Mouse (Mus musculus): Measurements from ENCODE around the gene Stmnd1. TPM values are rescaled to one million over a fixed set of nuclear protein-coding genes. Genes with fewer than 3 reads are reported as not detected.

Stmnd1 gene
- polyA plus RNA-seq, 1 experiment from 2014 or later = not detected

DNA sequence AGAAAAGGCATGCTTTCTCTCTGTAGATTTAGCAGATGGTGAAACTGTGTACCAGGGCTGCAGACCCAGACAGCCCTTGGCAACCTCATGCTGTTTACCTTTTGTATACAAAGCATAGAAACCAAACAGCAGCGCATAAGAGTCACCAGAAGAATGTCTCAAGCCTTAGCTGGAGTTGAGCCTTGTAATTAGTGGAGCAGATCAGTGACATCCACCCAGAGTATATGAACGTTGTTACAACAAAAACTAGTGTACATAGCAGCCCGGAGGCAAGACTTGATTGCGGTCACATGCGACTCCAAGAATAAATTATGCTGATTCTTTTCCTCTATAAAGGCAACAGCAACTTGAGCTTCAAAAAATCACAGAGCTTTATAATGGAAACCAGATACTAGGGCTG lies 14.9 kb downstream of the Stmnd1 start:
- no peak overlapping the region for H3K27ac ChIP-seq (ENCODE audit: low read depth)
- ATAC-seq (ENCODE audit: insufficient read depth) = no peak
- no peak overlapping the region for H3K4me3 ChIP-seq (ENCODE audit: low read depth, low read length)
- H3K4me2 ChIP-seq = no peak overlapping the region
- no peak for DNase-seq
- H3K4me1 ChIP-seq (ENCODE audit: insufficient read depth) = no peaks in the 10 kb centered on the region
- no peaks in the 10 kb centered on the region for H3K9me3 ChIP-seq (ENCODE audit: low read depth, low read length)
- no peak overlapping the region for H3K9ac ChIP-seq
- WGBS = 80% methylated on average over 5 of the region's 5 CpGs
- H3K27me3 ChIP-seq (ENCODE audit: insufficient read depth, low read length) = no peaks in the 10 kb centered on the region
- no peaks in the 10 kb centered on the region for H3K36me3 ChIP-seq (ENCODE audit: insufficient read depth)
- no peak for TF ChIP-seq CTCF (IDR thresholded peaks at IDR 0.05; ENCODE audit: low read depth)

GRCm38 (mm10) chr13:46290537-46290936 lies 17.0 kb downstream of the Stmnd1 start:
- no peak overlapping the region for H3K27ac ChIP-seq (ENCODE audit: low read depth)
- no peaks in the 10 kb centered on the region for H3K9me3 ChIP-seq (ENCODE audit: low read depth, low read length)
- no peak overlapping the region for H3K4me2 ChIP-seq
- ATAC-seq (ENCODE audit: insufficient read depth) = no peak
- no peaks in the 10 kb centered on the region for H3K27me3 ChIP-seq (ENCODE audit: insufficient read depth, low read length)
- no peak for DNase-seq
- H3K36me3 ChIP-seq (ENCODE audit: insufficient read depth) = no peaks in the 10 kb centered on the region
- no peak for TF ChIP-seq CTCF (IDR thresholded peaks at IDR 0.05; ENCODE audit: low read depth)
- H3K4me3 ChIP-seq (ENCODE audit: low read depth, low read length) = no peak overlapping the region
- 68% methylated on average over 1 of the region's 1 CpGs for WGBS
- H3K9ac ChIP-seq = no peak overlapping the region
- H3K4me1 ChIP-seq (ENCODE audit: insufficient read depth) = no peaks in the 10 kb centered on the region

GRCm38 (mm10) chr13:46294365-46294764 lies 20.8 kb downstream of the Stmnd1 start:
- Histone ChIP-seq H3K9ac (no peak overlapping the region), H3K27me3 (ENCODE audit: insufficient read depth, low read length) (no peaks in the 10 kb centered on the region), H3K36me3 (ENCODE audit: insufficient read depth) (no peaks in the 10 kb centered on the region), H3K4me2 (no peak overlapping the region), H3K27ac (ENCODE audit: low read depth) (no peak overlapping the region), H3K4me3 (ENCODE audit: low read depth, low read length) (no peak overlapping the region), H3K4me1 (ENCODE audit: insufficient read depth) (no peaks in the 10 kb centered on the region), H3K9me3 (ENCODE audit: low read depth, low read length) (no peaks in the 10 kb centered on the region)
- DNase-seq = no peak
- no peak for ATAC-seq (ENCODE audit: insufficient read depth)
- no peak for TF ChIP-seq CTCF (IDR thresholded peaks at IDR 0.05; ENCODE audit: low read depth)

GRCm38 (mm10) chr13:46297701-46298100 lies 24.2 kb downstream of the Stmnd1 start:
- Histone ChIP-seq H3K4me3 (ENCODE audit: low read depth, low read length) (no peak overlapping the region), H3K27me3 (ENCODE audit: insufficient read depth, low read length) (no peaks in the 10 kb centered on the region), H3K36me3 (ENCODE audit: insufficient read depth) (no peaks in the 10 kb centered on the region), H3K4me2 (no peak overlapping the region), H3K9me3 (ENCODE audit: low read depth, low read length) (no peaks in the 10 kb centered on the region), H3K9ac (no peak overlapping the region), H3K4me1 (ENCODE audit: insufficient read depth) (no peaks in the 10 kb centered on the region), H3K27ac (ENCODE audit: low read depth) (no peak overlapping the region)
- ATAC-seq (ENCODE audit: insufficient read depth) (no peak), DNase-seq (no peak)
- WGBS = 77% methylated on average over 4 of the region's 4 CpGs
- no peak for TF ChIP-seq CTCF (IDR thresholded peaks at IDR 0.05; ENCODE audit: low read depth)

GRCm38 (mm10) chr13:46310790-46311189 lies 37.3 kb downstream of the Stmnd1 start:
- Histone ChIP-seq H3K36me3 (ENCODE audit: insufficient read depth) (no peaks in the 10 kb centered on the region), H3K9me3 (ENCODE audit: low read depth, low read length) (no peaks in the 10 kb centered on the region; the same call in 1 of the 2 replicates), H3K9ac (peak overlapping the region; percentile 10; the same call in 1 of the 2 replicates), H3K27me3 (ENCODE audit: insufficient read depth, low read length) (no peaks in the 10 kb centered on the region), H3K4me1 (ENCODE audit: insufficient read depth) (no peaks in the 10 kb centered on the region), H3K4me3 (ENCODE audit: low read depth, low read length) (no peak overlapping the region), H3K27ac (ENCODE audit: low read depth) (no peak overlapping the region), H3K4me2 (no peak overlapping the region)
- WGBS = 45% methylated on average over 10 of the region's 10 CpGs
- ATAC-seq (ENCODE audit: insufficient read depth) = no peak
- peak; percentile 83 for DNase-seq
- peak; percentile 76 for TF ChIP-seq CTCF (IDR thresholded peaks at IDR 0.05; ENCODE audit: low read depth)

GRCm38 (mm10) chr13:46313176-46313575 lies 39.7 kb downstream of the Stmnd1 start:
- Histone ChIP-seq H3K27ac (ENCODE audit: low read depth) (no peak overlapping the region), H3K9ac (no peak overlapping the region), H3K4me2 (no peak overlapping the region), H3K36me3 (ENCODE audit: insufficient read depth) (no peaks in the 10 kb centered on the region), H3K9me3 (ENCODE audit: low read depth, low read length) (no peaks in the 10 kb centered on the region; the same call in 1 of the 2 replicates), H3K4me3 (ENCODE audit: low read depth, low read length) (no peak overlapping the region), H3K4me1 (ENCODE audit: insufficient read depth) (no peaks in the 10 kb centered on the region), H3K27me3 (ENCODE audit: insufficient read depth, low read length) (no peaks in the 10 kb centered on the region)
- DNase-seq (no peak), ATAC-seq (ENCODE audit: insufficient read depth) (no peak)
- TF ChIP-seq CTCF (IDR thresholded peaks at IDR 0.05; ENCODE audit: low read depth) = no peak
- 69% methylated on average over 5 of the region's 5 CpGs for WGBS

GRCm38 (mm10) chr13:46315165-46315564 lies 41.6 kb downstream of the Stmnd1 start:
- H3K27ac ChIP-seq (ENCODE audit: low read depth) = no peak overlapping the region
- H3K4me3 ChIP-seq (ENCODE audit: low read depth, low read length) = no peak overlapping the region
- ATAC-seq (ENCODE audit: insufficient read depth) (no peak), DNase-seq (no peak)
- 78% methylated on average over 7 of the region's 7 CpGs for WGBS
- no peak overlapping the region for H3K4me2 ChIP-seq
- no peak for TF ChIP-seq CTCF (IDR thresholded peaks at IDR 0.05; ENCODE audit: low read depth)
- H3K9me3 ChIP-seq (ENCODE audit: low read depth, low read length) = no peaks in the 10 kb centered on the region; the same call in 1 of the 2 replicates
- H3K27me3 ChIP-seq (ENCODE audit: insufficient read depth, low read length) = no peaks in the 10 kb centered on the region
- H3K4me1 ChIP-seq (ENCODE audit: insufficient read depth) = no peaks in the 10 kb centered on the region
- H3K9ac ChIP-seq = no peak overlapping the region
- no peaks in the 10 kb centered on the region for H3K36me3 ChIP-seq (ENCODE audit: insufficient read depth)
